Mouse (Mus musculus) kidney, adult 2 months (tissue): Measurements from ENCODE around the gene Fam19a3. TPM values are rescaled to one million over a fixed set of nuclear protein-coding genes. Genes with fewer than 3 reads are reported as not detected.
"Not testable (repeated sequence)": the region's sequence is repeated elsewhere in the genome, so short reads cannot be mapped to it uniquely, and the experiment has no call there.

Experiments used
- DNase-seq: peaks from one replicate; pipeline ENCODE4 v3.0.0; 2021
- H3K27ac ChIP-seq: fragments of 200-500 bp; 2 replicates; pipeline ENCODE4 v1.5.1; 2012; ENCODE audit warnings: low read depth, low read length, control low read depth, inconsistent platforms; ENCODE audit not compliant: insufficient read depth
- H3K27me3 ChIP-seq: fragments of 200-500 bp; replicated peaks from 2 replicates; pipeline ENCODE4 v1.6.1; 2012; ENCODE audit warnings: mild to moderate bottlenecking, moderate library complexity, low read length, inconsistent platforms; ENCODE audit not compliant: control insufficient read depth, insufficient read depth
- H3K36me3 ChIP-seq: fragments of 200-500 bp; 2 replicates; pipeline ENCODE4 v1.6.1; 2012; ENCODE audit warnings: mild to moderate bottlenecking, moderate library complexity, low read length, inconsistent platforms; ENCODE audit not compliant: control insufficient read depth, insufficient read depth
- H3K4me1 ChIP-seq: fragments of 200-500 bp; 2 replicates; pipeline ENCODE4 v1.6.1; 2011; ENCODE audit warnings: low read length; ENCODE audit not compliant: control insufficient read depth, insufficient read depth
- H3K4me3 ChIP-seq: fragments of 200-500 bp; 2 replicates; pipeline ENCODE4 v1.5.1; 2011; ENCODE audit warnings: mild to moderate bottlenecking, low read depth, low read length, control low read depth; ENCODE audit not compliant: insufficient read depth
- CTCF ChIP-seq: fragments of 200-500 bp; conservative IDR thresholded peaks from 2 replicates; pipeline ENCODE4 v1.5.1; 2011; ENCODE audit warnings: low read depth, mild to moderate bottlenecking, control low read depth, low read length, moderate library complexity, mixed read lengths; ENCODE audit not compliant: insufficient read depth, insufficient read length
- POLR2A ChIP-seq: fragments of 200-500 bp; IDR thresholded peaks from one replicate; pipeline ENCODE4 v1.6.1; 2011; ENCODE audit warnings: low read depth, low read length, control low read depth
- WGBS: fragments of 180-500 bp; shearing (Covaris S2); methylation state at CpG from one replicate; pipeline ENCODE4 v1.1.7; 2018; 5-methylcytosine and 5-hydroxymethylcytosine counted together
- polyA plus RNA-seq: library from polyadenylated mRNA; depleted of rRNA; stranded (reverse); fragments of >200 nt; gene quantifications from 2 replicates; pipeline ENCODE4 v1.2.3, GENCODE M21; 2012

Fam19a3 gene
- polyA plus RNA-seq, 1 experiment, result 0.45 TPM

DNA sequence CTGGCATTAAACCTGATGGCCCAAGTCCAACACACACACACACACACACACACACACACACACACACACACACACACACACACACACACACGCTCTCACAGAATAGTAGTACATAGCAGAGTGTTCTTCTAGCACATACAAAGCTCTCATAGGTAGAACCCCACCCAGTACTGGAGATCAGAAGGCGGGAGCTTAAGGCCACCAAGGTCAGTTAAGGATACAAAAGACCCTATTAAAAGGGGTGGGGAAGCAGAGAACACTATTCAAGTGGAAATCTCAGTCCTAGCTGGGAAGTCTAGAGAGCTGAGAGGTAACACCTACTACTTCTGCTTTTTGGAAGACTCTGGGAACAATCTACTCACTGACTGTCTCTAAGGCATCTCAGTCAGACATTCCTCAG, 33.7 kb upstream of the Fam19a3 start:
- H3K27ac ChIP-seq, result no peak overlapping the region
- peaks cover 11% of the 10 kb centered on the region; the same call in 1 of the 2 replicates for H3K4me1 ChIP-seq
- no peak for DNase-seq
- 88% methylated on average over 2 of the region's 2 CpGs for WGBS
- H3K36me3 ChIP-seq, result no peaks in the 10 kb centered on the region
- no peak overlapping the region for H3K4me3 ChIP-seq
- no peaks in the 10 kb centered on the region for H3K27me3 ChIP-seq
- TF ChIP-seq CTCF (no peak), POLR2A (no peak)

DNA sequence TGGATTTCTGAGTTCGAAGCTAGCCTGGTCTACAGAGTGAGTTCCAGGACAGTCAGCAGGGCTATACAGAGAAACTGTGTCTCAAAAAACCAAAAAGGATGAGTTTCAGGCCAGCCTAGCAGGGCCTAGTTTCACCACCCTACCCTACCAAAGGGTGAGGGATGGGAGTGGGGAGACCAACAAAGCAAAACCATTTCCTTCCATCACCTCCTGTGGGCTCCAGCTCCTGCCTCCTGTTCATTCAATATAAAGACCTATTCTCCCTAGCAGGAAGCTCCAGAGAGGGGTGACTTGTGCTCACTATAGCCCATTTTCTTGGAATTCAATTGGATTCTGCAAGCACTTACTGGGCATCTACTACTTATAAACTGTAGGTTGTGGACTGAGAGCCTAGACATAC, 33.1 kb upstream of the Fam19a3 start:
- TF ChIP-seq POLR2A (no peak), CTCF (no peak)
- WGBS, result 100% methylated on average over 1 of the region's 1 CpGs
- Histone ChIP-seq H3K27ac (no peak overlapping the region), H3K36me3 (no peaks in the 10 kb centered on the region), H3K4me3 (no peak overlapping the region), H3K27me3 (no peaks in the 10 kb centered on the region), H3K4me1 (peaks cover 11% of the 10 kb centered on the region; the same call in 1 of the 2 replicates)
- no peak for DNase-seq

DNA sequence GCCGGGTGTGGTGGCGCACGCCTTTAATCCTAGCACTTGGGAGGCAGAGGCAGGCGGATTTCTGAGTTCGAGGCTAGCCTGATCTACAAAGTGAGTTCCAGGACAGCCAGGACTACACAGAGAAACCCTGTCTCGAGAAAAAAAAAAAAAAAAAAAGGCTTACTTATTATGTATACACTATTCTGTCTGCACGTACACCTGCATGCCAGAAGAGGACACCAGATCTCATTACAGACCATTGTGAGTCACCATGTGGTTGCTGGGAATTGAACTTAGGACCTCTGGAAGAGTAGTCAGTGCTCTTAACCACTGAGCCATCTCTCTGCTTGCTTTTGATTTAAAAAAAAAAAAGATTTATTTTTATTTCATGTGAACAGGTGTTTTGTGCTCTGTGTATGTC, 31.6 kb upstream of the Fam19a3 start:
- not testable (repeated sequence) for H3K36me3 ChIP-seq, H3K4me1 ChIP-seq, H3K27ac ChIP-seq, H3K27me3 ChIP-seq, H3K4me3 ChIP-seq, DNase-seq
- WGBS, result 89% methylated on average over 7 of the region's 7 CpGs

DNA sequence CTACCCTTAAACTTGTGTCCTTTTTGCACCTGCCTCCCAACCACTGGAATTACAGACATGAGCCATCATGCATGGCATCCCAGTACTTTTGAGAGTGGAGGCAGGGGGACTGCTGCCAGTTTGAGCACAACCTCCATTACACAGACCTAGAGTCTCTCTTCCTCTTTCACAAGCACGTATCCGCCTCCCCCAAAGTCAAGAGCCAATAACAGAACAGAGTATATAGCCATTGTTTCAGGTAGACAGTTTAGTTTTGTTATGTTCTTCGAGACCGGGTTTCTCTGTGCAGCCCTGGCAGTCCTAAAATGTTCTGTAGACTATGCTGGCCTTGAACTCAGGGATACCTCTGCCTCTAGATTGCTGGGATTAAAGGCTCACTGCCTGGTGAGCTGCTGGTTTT, 30.6 kb upstream of the Fam19a3 start:
- no peak overlapping the region for H3K4me3 ChIP-seq
- DNase-seq, result no peak
- H3K27ac ChIP-seq, result no peak overlapping the region
- no peaks in the 10 kb centered on the region for H3K36me3 ChIP-seq
- 93% methylated on average over 4 of the region's 4 CpGs for WGBS
- TF ChIP-seq CTCF (no peak), POLR2A (no peak)
- H3K4me1 ChIP-seq, result peaks cover 7% of the 10 kb centered on the region; the same call in 1 of the 2 replicates
- H3K27me3 ChIP-seq, result no peaks in the 10 kb centered on the region

- DNase-seq, result no peak
- Histone ChIP-seq H3K4me1 (peaks cover 4% of the 10 kb centered on the region; the same call in 1 of the 2 replicates), H3K36me3 (no peaks in the 10 kb centered on the region), H3K4me3 (no peak overlapping the region), H3K27ac (no peak overlapping the region), H3K27me3 (no peaks in the 10 kb centered on the region)
- WGBS, result 45% methylated on average over 3 of the region's 3 CpGs
- no peak for TF ChIP-seq POLR2A
- TF ChIP-seq CTCF, result no peak
Measured at GRCm38 (mm10) chr3:104811752-104812151, 30.1 kb upstream of the Fam19a3 start.

DNA sequence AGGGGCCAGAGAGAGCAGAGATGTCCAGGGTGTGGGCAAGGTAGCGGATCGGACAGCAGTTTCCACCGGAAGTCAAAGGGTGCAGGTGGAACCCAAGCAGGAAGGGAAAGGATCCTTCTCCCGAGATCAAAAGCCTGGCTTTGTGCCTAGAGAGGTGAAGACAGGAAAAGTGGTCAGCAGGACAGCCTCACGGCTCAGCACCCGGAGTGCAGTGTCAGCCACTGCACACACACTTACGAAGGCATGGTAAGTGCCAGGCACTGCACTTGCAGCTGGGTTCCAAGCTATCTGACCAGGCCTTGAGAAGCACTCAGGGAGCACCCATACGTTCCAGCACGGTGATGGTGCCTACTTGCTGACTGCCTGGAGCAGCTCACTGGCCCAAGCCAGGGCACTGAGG, 23.9 kb upstream of the Fam19a3 start:
- 51% methylated on average over 9 of the region's 9 CpGs for WGBS
- Histone ChIP-seq H3K27ac (no peak overlapping the region), H3K4me1 (no peaks in the 10 kb centered on the region), H3K27me3 (no peaks in the 10 kb centered on the region), H3K36me3 (no peaks in the 10 kb centered on the region), H3K4me3 (no peak overlapping the region)
- no peak for DNase-seq
- no peak for TF ChIP-seq POLR2A
- TF ChIP-seq CTCF, result no peak

DNA sequence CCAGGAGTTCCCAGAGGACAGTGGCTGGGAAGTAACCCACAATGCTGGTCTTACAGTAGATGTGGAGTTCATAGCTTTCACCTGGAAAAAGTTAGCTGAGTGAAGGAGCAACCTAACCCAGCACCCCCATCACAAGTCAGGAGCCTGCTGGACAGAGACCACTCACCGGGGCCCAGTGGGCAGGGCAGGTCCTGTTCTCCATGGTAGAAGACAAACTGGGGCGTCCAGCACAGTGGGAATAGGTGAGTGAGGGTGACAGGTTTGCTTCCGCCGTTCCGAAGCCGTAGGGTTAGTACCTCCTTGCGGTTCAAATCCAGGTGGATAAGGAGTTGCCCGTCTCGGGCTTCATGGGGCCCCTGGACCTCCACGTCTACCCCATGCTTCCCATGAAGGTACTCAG, 22.7 kb upstream of the Fam19a3 start:
- no peaks in the 10 kb centered on the region for H3K36me3 ChIP-seq
- WGBS, result 95% methylated on average over 10 of the region's 10 CpGs

GRCm38 (mm10) chr3:104801481-104801880, 19.8 kb upstream of the Fam19a3 start:
- DNase-seq, result no peak
- 90% methylated on average over 6 of the region's 6 CpGs for WGBS

More for the DNA sequence above, 22.7 kb upstream of the Fam19a3 start:
- Histone ChIP-seq H3K4me3 (no peak overlapping the region), H3K4me1 (no peaks in the 10 kb centered on the region), H3K27ac (no peak overlapping the region), H3K27me3 (no peaks in the 10 kb centered on the region)
- DNase-seq, result no peak
- TF ChIP-seq CTCF (no peak), POLR2A (no peak)

More at GRCm38 (mm10) chr3:104801481-104801880, 19.8 kb upstream of the Fam19a3 start:
- Histone ChIP-seq H3K27me3 (no peaks in the 10 kb centered on the region), H3K36me3 (no peaks in the 10 kb centered on the region), H3K4me1 (0 out of 2 replicates have a peak, but pooled peaks cover 3% of the 10 kb centered on the region), H3K4me3 (no peak overlapping the region), H3K27ac (no peak overlapping the region)
- TF ChIP-seq POLR2A (no peak), CTCF (no peak)
